In genomic region chr7:90130501-90131375, GRCm38 (mm10) we compare ENCODE assay signal across 8 mouse cellular contexts. TPM values are rescaled to one million over a fixed set of nuclear protein-coding genes. Genes with fewer than 3 reads are reported as not detected.
A peak's percentile ranks its signal among the peaks of the same experiment; 100 is the strongest.
DNase-seq lines count a peak whose midpoint lies in the region; ATAC-seq lines count a peak whose summit lies in the region.

No protein-coding gene starts in this region.

- intact Hi-C loops in heart, postnatal 14 days (cut with DNase I): loop anchor here (1.0 to 2.0 kb wide), 2 partner anchors 16 to 100 kb away; no protein-coding TSS in a partner anchor

- ATAC-seq in erythroblast, adult 5-6 weeks (replicated peaks; ENCODE audit: low FRiP score, poor library complexity, severe bottlenecking): peak; percentile 50
- peak; percentile 34 for ATAC-seq in megakaryocyte-erythroid progenitor cell, adult 5-6 weeks (replicated peaks; ENCODE audit: low FRiP score, low TSS enrichment, poor library complexity, severe bottlenecking)

- DNase-seq in CD8-positive naive resting alpha-beta T cell, adult 2 months (ENCODE audit: low read depth in 2 of 2, low spot score in 2 of 2): peak; percentile 14 to 27
- DNase-seq in adipocyte (ENCODE audit: low spot score): peak; percentile 49
- peak; percentile 32 to 41 for DNase-seq in heart, postnatal 14 days
- peak; percentile 25 to 35 for DNase-seq in left cerebral cortex, adult 8-10 months (ENCODE audit: low spot score in 2 of 2)
- peak; percentile 39 for DNase-seq in skeletal muscle tissue, adult 2 months (ENCODE audit: low read depth, low spot score)
- no peak for DNase-seq in urinary bladder, adult 2 months (ENCODE audit: low spot score)

RNA-seq across cellular contexts. Expression of gene Picalm, which starts 0.7 kb away (rescaled TPM):
- 800 and 869 TPM in 2 replicates for total RNA-seq in erythroblast, adult 5-6 weeks (2015; ENCODE audit: low replicate concordance)
- total RNA-seq in erythroblast, adult 5-6 weeks (2017; ENCODE audit: low replicate concordance): 1,037 and 1,102 TPM in 2 replicates
- 100 to 1,000 TPM; 167 to 180 TPM for total RNA-seq in heart, postnatal 14 days (2021)
- 100 to 1,000 TPM; 138 to 157 (median 147) TPM for total RNA-seq in left cerebral cortex, adult 8-10 months (2022)
- total RNA-seq in megakaryocyte-erythroid progenitor cell, adult 5-6 weeks (2014; fragmentation: Nextera tagmentation): 282 and 330 TPM in 2 replicates
- 338 and 342 TPM in 2 replicates for total RNA-seq in megakaryocyte-erythroid progenitor cell, adult 5-6 weeks (2017)
- 148 and 156 TPM in 2 replicates for polyA plus RNA-seq in urinary bladder, adult 2 months (2012; rRNA removed)
